Mouse (Mus musculus) CH12.LX (cell line): ENCODE results near the gene Specc1l. TPM values are rescaled to one million over a fixed set of nuclear protein-coding genes. Genes with fewer than 3 reads are reported as not detected.

Source experiments
- DNase-seq: peaks from one replicate; pipeline ENCODE4 v3.0.0-alpha.2; 2013; ENCODE audit errors: extremely low read depth
- H3K27ac ChIP-seq: 2 replicates; pipeline ENCODE4 v1.5.1; 2012; ENCODE audit warnings: low read depth, mild to moderate bottlenecking, control low read depth, moderate library complexity; ENCODE audit not compliant: insufficient read depth
- H3K27me3 ChIP-seq: replicated peaks from 2 replicates; pipeline ENCODE3; 2012; ENCODE audit warnings: inconsistent platforms
- H3K36me3 ChIP-seq, 2 experiments: replicated peaks in 1 of 2; 2 replicates each; pipeline versions ENCODE3 to v1.6.1; 2012; ENCODE audit warnings: inconsistent platforms in 1 of 2, low read length in 1 of 2, mild to moderate bottlenecking in 1 of 2, mixed read lengths in 1 of 2, moderate library complexity in 1 of 2; ENCODE audit not compliant: control insufficient read depth in 1 of 2, insufficient read depth in 1 of 2
- H3K4me1 ChIP-seq, 2 experiments: 2 replicates each; pipeline ENCODE4 v1.6.1; 2012; ENCODE audit warnings: inconsistent platforms in 1 of 2, moderate library complexity in 1 of 2; ENCODE audit not compliant: insufficient read depth in 2 of 2, control insufficient read depth in 1 of 2
- H3K4me2 ChIP-seq: 2 replicates; pipeline ENCODE4 v1.6.1; 2012; ENCODE audit warnings: low read depth, mild to moderate bottlenecking, control low read depth; ENCODE audit not compliant: poor library complexity, insufficient read depth, severe bottlenecking
- H3K4me3 ChIP-seq, 3 experiments: fragments of 150-350 bp in 1 of 3; sonication (generic) in 1 of 3; replicated peaks in 1 of 3; 2 replicates each; pipeline versions ENCODE3 to v1.5.1; 2011 to 2012; ENCODE audit warnings: low read depth in 2 of 3, low read length in 2 of 3, mild to moderate bottlenecking in 2 of 3, moderate library complexity in 2 of 3, control low read depth in 1 of 3, improper control_type of control experiment in 1 of 3, inconsistent platforms in 1 of 3, mixed read lengths in 1 of 3; ENCODE audit not compliant: poor library complexity in 1 of 3
- H3K79me2 ChIP-seq: replicated peaks from 2 replicates; pipeline ENCODE4 v1.6.1; 2012; ENCODE audit warnings: mild to moderate bottlenecking, moderate library complexity; ENCODE audit not compliant: control insufficient read depth, poor library complexity, insufficient read depth, severe bottlenecking; ENCODE audit errors: extremely low read depth
- H3K9ac ChIP-seq: 2 replicates; pipeline ENCODE4 v1.6.1; 2012; ENCODE audit warnings: low read depth, mild to moderate bottlenecking, control low read depth, moderate library complexity; ENCODE audit not compliant: insufficient read depth
- H3K9me3 ChIP-seq: replicated peaks from 2 replicates; pipeline ENCODE3; 2012; ENCODE audit warnings: low read length, inconsistent platforms, mixed read lengths
- BHLHE40 ChIP-seq: IDR thresholded peaks from 2 replicates; pipeline ENCODE4 v1.6.1; 2011; ENCODE audit warnings: mild to moderate bottlenecking, low read depth, low read length, improper control_type of control experiment
- CHD1 ChIP-seq: IDR thresholded peaks from 2 replicates; pipeline ENCODE4 v1.6.1; 2012; ENCODE audit warnings: low read depth, low read length, improper control_type of control experiment, inconsistent platforms
- CTCF ChIP-seq, 2 experiments: IDR thresholded peaks in 1 of 2; conservative IDR thresholded peaks in 1 of 2; 2 replicates each; pipeline ENCODE4 v1.5.1; 2011 to 2012; ENCODE audit warnings: low read depth in 2 of 2, low read length in 2 of 2, improper control_type of control experiment in 1 of 2, inconsistent platforms in 1 of 2, mild to moderate bottlenecking in 1 of 2, moderate library complexity in 1 of 2
- E2F4 ChIP-seq: IDR thresholded peaks from 2 replicates; pipeline ENCODE4 v1.6.1; 2011; ENCODE audit warnings: low read depth, low read length, improper control_type of control experiment; ENCODE audit not compliant: insufficient replicate concordance
- ELF1 ChIP-seq: IDR thresholded peaks from 2 replicates; pipeline ENCODE4 v1.6.1; 2014; ENCODE audit warnings: low read depth, mild to moderate bottlenecking, inconsistent platforms, low read length, improper control_type of control experiment
- EP300 ChIP-seq: IDR thresholded peaks from 2 replicates; pipeline ENCODE4 v1.6.1; 2011; ENCODE audit warnings: low read length, improper control_type of control experiment
- HCFC1 ChIP-seq: IDR thresholded peaks from 2 replicates; pipeline ENCODE4 v1.6.1; 2012; ENCODE audit warnings: low read depth, mild to moderate bottlenecking, inconsistent platforms, low read length, improper control_type of control experiment
- IRF4 ChIP-seq: IDR thresholded peaks from 2 replicates; pipeline ENCODE4 v1.6.1; 2014; ENCODE audit warnings: low read depth, mild to moderate bottlenecking, inconsistent platforms, low read length, improper control_type of control experiment
- JUND ChIP-seq: conservative IDR thresholded peaks from 2 replicates; pipeline ENCODE4 v1.6.1; 2011; ENCODE audit warnings: low read depth, low read length, improper control_type of control experiment
- MAFK ChIP-seq: IDR thresholded peaks from 2 replicates; pipeline ENCODE4 v1.6.1; 2011; ENCODE audit warnings: low read length, improper control_type of control experiment; ENCODE audit not compliant: insufficient replicate concordance
- MAX ChIP-seq: IDR thresholded peaks from 2 replicates; pipeline ENCODE4 v1.6.1; 2011; ENCODE audit warnings: low read length, improper control_type of control experiment
- MYC ChIP-seq: IDR thresholded peaks from 2 replicates; pipeline ENCODE4 v1.6.1; 2011; ENCODE audit warnings: low read depth, mild to moderate bottlenecking, improper control_type of control experiment, low read length
- NRF1 ChIP-seq: IDR thresholded peaks from 2 replicates; pipeline ENCODE4 v1.6.1; 2014; ENCODE audit warnings: low read depth, mild to moderate bottlenecking, inconsistent platforms, low read length, improper control_type of control experiment, moderate library complexity
- PAX5 ChIP-seq: IDR thresholded peaks from 2 replicates; pipeline ENCODE4 v1.6.1; 2012; ENCODE audit warnings: low read length, inconsistent platforms, mixed read lengths
- POLR2A ChIP-seq: IDR thresholded peaks from 2 replicates; pipeline ENCODE4 v1.6.1; 2011; ENCODE audit warnings: low read depth, mild to moderate bottlenecking, improper control_type of control experiment, low read length
- RAD21 ChIP-seq: IDR thresholded peaks from 2 replicates; pipeline ENCODE4 v1.6.1; 2011; ENCODE audit warnings: low read depth, mild to moderate bottlenecking, low read length, improper control_type of control experiment, moderate library complexity
- RCOR1 ChIP-seq: conservative IDR thresholded peaks from 2 replicates; pipeline ENCODE4 v1.6.1; 2012; ENCODE audit warnings: low read depth, mild to moderate bottlenecking, inconsistent platforms, low read length, improper control_type of control experiment
- SMC3 ChIP-seq: IDR thresholded peaks from 2 replicates; pipeline ENCODE4 v1.6.1; 2011; ENCODE audit warnings: low read depth, low read length, improper control_type of control experiment
- TBP ChIP-seq: conservative IDR thresholded peaks from 2 replicates; pipeline ENCODE4 v1.6.1; 2011; ENCODE audit warnings: low read depth, low read length, improper control_type of control experiment
- UBTF ChIP-seq: IDR thresholded peaks from 2 replicates; pipeline ENCODE4 v1.6.1; 2012; ENCODE audit warnings: low read depth, mild to moderate bottlenecking, inconsistent platforms, low read length, improper control_type of control experiment, moderate library complexity
- USF1 ChIP-seq: IDR thresholded peaks from 2 replicates; pipeline ENCODE4 v1.6.1; 2014; ENCODE audit warnings: low read depth, mild to moderate bottlenecking, inconsistent platforms, low read length, improper control_type of control experiment
- USF2 ChIP-seq: conservative IDR thresholded peaks from 2 replicates; pipeline ENCODE4 v1.6.1; 2011; ENCODE audit warnings: low read depth, low read length, improper control_type of control experiment
- ZC3H11A ChIP-seq: IDR thresholded peaks from 2 replicates; pipeline ENCODE4 v1.6.1; 2012; ENCODE audit warnings: low read depth, mild to moderate bottlenecking, inconsistent platforms, low read length, improper control_type of control experiment
- ZKSCAN1 ChIP-seq: IDR thresholded peaks from 2 replicates; pipeline ENCODE4 v1.6.1; 2012; ENCODE audit warnings: low read depth, inconsistent platforms, low read length, improper control_type of control experiment, borderline replicate concordance
- ZMIZ1 ChIP-seq: IDR thresholded peaks from 2 replicates; pipeline ENCODE4 v1.6.1; 2012; ENCODE audit warnings: low read depth, mild to moderate bottlenecking, inconsistent platforms, low read length, improper control_type of control experiment
- ZNF384 ChIP-seq: IDR thresholded peaks from 2 replicates; pipeline ENCODE4 v1.6.1; 2012; ENCODE audit warnings: low read depth, low read length, improper control_type of control experiment, inconsistent platforms
- dilution Hi-C: fragments of 300-500 bp; cut with MboI; formaldehyde crosslinking; loops from 2 replicates; pipeline ENCODE4 v1.14.3; 2020; ENCODE audit warnings: low sequenced_read_pairs; ENCODE audit not compliant: extremely low pct_unique_long_range_greater_than_20kb, extremely low pct_ligation_motif_present
- in situ Hi-C: fragments of 300-500 bp; cut with MboI; formaldehyde crosslinking; loops from 3 replicates; pipeline ENCODE4 v1.14.3; 2019; ENCODE audit warnings: low sequenced_read_pairs, low pct_ligation_motif_present, low pct_unique_long_range_greater_than_20kb, mixed read lengths
- polyA plus RNA-seq: library from polyadenylated mRNA; unstranded; fragments of >175 nt; gene quantifications from 2 replicates; pipeline ENCODE4 v1.2.1, GENCODE M21; 2012; ENCODE audit warnings: low read depth; ENCODE audit not compliant: insufficient read length
- total RNA-seq, 2 experiments: library from RNA; depleted of rRNA; stranded (reverse); fragments of 300-350 nt in 1 of 2; fragments of >200 nt in 1 of 2; gene quantifications; 2 replicates each; pipeline ENCODE4 v1.2.3; 2012 to 2014

Gene Specc1l
- total and polyA plus RNA-seq, 3 experiments: 18.6 to 25.1 (median 21.1) TPM

DNA sequence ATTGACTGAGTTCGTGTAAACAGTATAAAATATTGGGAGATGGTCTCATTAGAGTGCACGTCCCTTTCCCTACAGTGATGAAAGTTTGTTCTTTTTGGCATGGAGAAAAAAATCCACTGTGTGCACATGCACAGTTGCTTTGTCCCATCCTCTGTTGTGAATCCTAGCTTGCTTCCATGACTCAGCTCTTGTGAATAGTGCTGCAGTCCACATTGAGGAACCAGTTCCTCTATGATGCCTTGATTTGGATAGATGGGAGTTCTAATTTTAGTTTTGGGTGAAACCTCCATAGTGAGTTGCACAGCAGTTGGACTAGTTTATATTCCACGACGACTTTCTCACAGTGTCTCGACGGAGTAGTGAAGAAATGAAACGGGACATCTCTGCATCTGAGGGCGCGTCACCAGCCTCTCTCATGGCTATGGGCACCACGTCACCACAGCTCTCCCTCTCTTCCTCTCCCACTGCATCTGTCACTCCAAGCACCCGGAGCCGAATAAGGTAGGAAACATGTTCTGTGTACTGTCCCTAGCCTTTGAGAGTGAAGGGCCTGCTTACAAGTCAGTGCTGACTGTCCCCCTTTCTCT lies 64.6 kb downstream of the Specc1l start:
- 0 out of 2 replicates have a peak, but pooled peaks cover 3% of the 10 kb centered on the region for H3K79me2 ChIP-seq
- peaks cover 0 to 28% of the 10 kb centered on the region in 2 experiments; a peak in 2 of 4 replicates for H3K4me1 ChIP-seq
- in situ Hi-C loops (no loop called here), dilution Hi-C loops (no loop called here)
- no peak overlapping the region for H3K27ac ChIP-seq
- no peak overlapping the region for H3K4me3 ChIP-seq
- TF ChIP-seq EP300 (no peak), BHLHE40 (no peak), ELF1 (no peak), RCOR1 (no peak), PAX5 (no peak), TBP (no peak), HCFC1 (no peak), UBTF (no peak), ZNF384 (no peak), MAFK (no peak), CHD1 (no peak), IRF4 (no peak), MAX (no peak), USF2 (no peak), MYC (no peak)
- H3K36me3 ChIP-seq: peaks cover 40 to 76% of the 10 kb centered on the region in 2 experiments
- DNase-seq: no peak
- no peak overlapping the region for H3K4me2 ChIP-seq
- no peak overlapping the region for H3K9ac ChIP-seq
- H3K27me3 ChIP-seq: no peaks in the 10 kb centered on the region
- no peaks in the 10 kb centered on the region for H3K9me3 ChIP-seq

- H3K79me2 ChIP-seq: 0 out of 2 replicates have a peak, but pooled peaks cover 3% of the 10 kb centered on the region
- H3K27ac ChIP-seq: no peak overlapping the region
- H3K27me3 ChIP-seq: no peaks in the 10 kb centered on the region
- in situ Hi-C loops: no loop called here
- dilution Hi-C loops: no loop called here
- no peak overlapping the region for H3K4me3 ChIP-seq
- H3K9me3 ChIP-seq: no peaks in the 10 kb centered on the region
- no peak overlapping the region for H3K4me2 ChIP-seq
- no peak for TF ChIP-seq POLR2A
- no peak for TF ChIP-seq HCFC1
- no peak for TF ChIP-seq PAX5
- peak; percentile 35 to 66 for TF ChIP-seq CTCF (conservative IDR thresholded peaks at IDR 0.05 in 1 of 2, IDR thresholded peaks at IDR 0.05 in 1 of 2; ENCODE audit: low read depth in 2 of 2, low read length in 2 of 2)
- peak; percentile 73 for TF ChIP-seq SMC3
- no peak for TF ChIP-seq NRF1
- no peak for TF ChIP-seq USF1
- no peak for TF ChIP-seq IRF4
- peak; percentile 55 for TF ChIP-seq RAD21
- no peak for TF ChIP-seq ELF1
- no peak for TF ChIP-seq E2F4
- TF ChIP-seq MYC: no peak
- TF ChIP-seq ZKSCAN1: no peak
- TF ChIP-seq MAX: no peak
- TF ChIP-seq MAFK: no peak
- no peak for TF ChIP-seq CHD1
- peak; percentile 8; the same call in 1 of the 2 replicates for TF ChIP-seq ZC3H11A
- no peak for TF ChIP-seq JUND
- TF ChIP-seq ZMIZ1: no peak
- H3K9ac ChIP-seq: no peak overlapping the region
- DNase-seq: no peak
- peaks cover 0 to 28% of the 10 kb centered on the region in 2 experiments; a peak in 2 of 4 replicates for H3K4me1 ChIP-seq
- peaks cover 40 to 75% of the 10 kb centered on the region in 2 experiments for H3K36me3 ChIP-seq
These were observed 65.6 kb downstream of the Specc1l start for GRCm38 (mm10) chr10:75277501-75277900.
